Mouse (Mus musculus) fat pad, adult 2 months (tissue): ENCODE results near the gene Ulk4.

Experiments
- DNase-seq: peaks from one replicate; pipeline ENCODE4 v3.0.0-alpha.2; 2011; ENCODE audit warnings: low read depth, low spot score; ENCODE audit errors: extremely low read depth

Ulk4 gene

GRCm38 (mm10) chr9:120986255-120986654, 290.7 kb downstream of the Ulk4 start:
- no peak for DNase-seq

GRCm38 (mm10) chr9:120985524-120985923, 291.5 kb downstream of the Ulk4 start:
- no peak for DNase-seq

- no peak for DNase-seq
These were observed 292.0 kb downstream of the Ulk4 start for GRCm38 (mm10) chr9:120985009-120985408.

GRCm38 (mm10) chr9:120984509-120984908, 292.5 kb downstream of the Ulk4 start:
- DNase-seq: no peak

GRCm38 (mm10) chr9:120983849-120984248, 293.1 kb downstream of the Ulk4 start:
- DNase-seq: no peak

- DNase-seq: no peak
These were observed 295.2 kb downstream of the Ulk4 start for GRCm38 (mm10) chr9:120981777-120982176.

- no peak for DNase-seq
These were observed 300.1 kb downstream of the Ulk4 start for GRCm38 (mm10) chr9:120976856-120977255.

GRCm38 (mm10) chr9:120976158-120976557, 300.8 kb downstream of the Ulk4 start:
- DNase-seq: no peak

- no peak for DNase-seq
These were observed 302.8 kb downstream of the Ulk4 start for GRCm38 (mm10) chr9:120974209-120974608.

- DNase-seq: no peak
These were observed 303.9 kb downstream of the Ulk4 start for GRCm38 (mm10) chr9:120973026-120973515.

GRCm38 (mm10) chr9:120965007-120965406, 312.0 kb downstream of the Ulk4 start:
- no peak for DNase-seq

- DNase-seq: no peak
These were observed 312.8 kb downstream of the Ulk4 start for GRCm38 (mm10) chr9:120964224-120964623.

- no peak for DNase-seq
These were observed 313.3 kb downstream of the Ulk4 start for GRCm38 (mm10) chr9:120963720-120964119.

- DNase-seq: no peak
These were observed 313.9 kb downstream of the Ulk4 start for GRCm38 (mm10) chr9:120963104-120963503.

GRCm38 (mm10) chr9:120961969-120962700, 314.9 kb downstream of the Ulk4 start:
- DNase-seq: peak; percentile 74

GRCm38 (mm10) chr9:120961466-120961865, 315.5 kb downstream of the Ulk4 start:
- no peak for DNase-seq

- no peak for DNase-seq
These were observed 316.4 kb downstream of the Ulk4 start for GRCm38 (mm10) chr9:120960611-120961010.

GRCm38 (mm10) chr9:120959225-120959624, 317.8 kb downstream of the Ulk4 start:
- no peak for DNase-seq

GRCm38 (mm10) chr9:120958560-120958959, 318.4 kb downstream of the Ulk4 start:
- DNase-seq: no peak

GRCm38 (mm10) chr9:120958051-120958450, 318.9 kb downstream of the Ulk4 start:
- DNase-seq: no peak

- DNase-seq: no peak
These were observed 325.1 kb downstream of the Ulk4 start for GRCm38 (mm10) chr9:120951947-120952346.

- DNase-seq: no peak
These were observed 326.2 kb downstream of the Ulk4 start for GRCm38 (mm10) chr9:120950761-120951160.

- DNase-seq: no peak
These were observed 328.2 kb downstream of the Ulk4 start for GRCm38 (mm10) chr9:120948832-120949231.
